Mouse (Mus musculus) limb, embryonic 13.5 days (tissue): ENCODE measurements around the gene Cyp2c68. TPM values are rescaled to one million over a fixed set of nuclear protein-coding genes. Genes with fewer than 3 reads are reported as not detected.
"Not testable (repeated sequence)": the region's sequence is repeated elsewhere in the genome, so short reads cannot be mapped to it uniquely, and the experiment has no call there.

Experiments used
- ATAC-seq: fragments of 200-750 bp; cut with Nextera tagmentation; 2 replicates; pipeline ENCODE4 v1.8.0; 2017; ENCODE audit warnings: low read depth, moderate number of reproducible peaks, moderate TSS enrichment; ENCODE audit not compliant: low FRiP score
- H3K27ac ChIP-seq: fragments of 300-500 bp; sonication (generic); 2 replicates; pipeline ENCODE4 v1.5.1; 2015; ENCODE audit warnings: inconsistent platforms, mild to moderate bottlenecking, moderate library complexity
- H3K27me3 ChIP-seq: fragments of 300-500 bp; sonication (generic); 2 replicates; pipeline ENCODE4 v1.6.1; 2015; ENCODE audit warnings: mild to moderate bottlenecking, inconsistent platforms
- H3K36me3 ChIP-seq: fragments of 300-500 bp; sonication (generic); 2 replicates; pipeline ENCODE4 v1.6.1; 2015; ENCODE audit warnings: inconsistent platforms, mild to moderate bottlenecking, moderate library complexity
- H3K4me1 ChIP-seq: fragments of 300-500 bp; sonication (generic); 2 replicates; pipeline ENCODE4 v1.6.1; 2015; ENCODE audit warnings: inconsistent platforms
- H3K4me2 ChIP-seq: fragments of 300-500 bp; sonication (generic); replicated peaks from 2 replicates; pipeline ENCODE4 v1.6.1; 2015; ENCODE audit warnings: inconsistent platforms, mild to moderate bottlenecking, moderate library complexity
- H3K4me3 ChIP-seq: fragments of 300-500 bp; sonication (generic); 2 replicates; pipeline ENCODE4 v1.5.1; 2015; ENCODE audit warnings: moderate library complexity, mild to moderate bottlenecking, inconsistent platforms
- H3K9ac ChIP-seq: fragments of 300-500 bp; sonication (generic); 2 replicates; pipeline ENCODE4 v1.6.1; 2015; ENCODE audit warnings: mild to moderate bottlenecking, inconsistent platforms
- H3K9me3 ChIP-seq: fragments of 300-500 bp; sonication (generic); 2 replicates; pipeline ENCODE4 v1.6.1; 2016; ENCODE audit warnings: inconsistent platforms
- WGBS: fragments of 180-500 bp; shearing (Covaris S2); methylation state at CpG from one replicate; pipeline ENCODE4 v1.1.7; 2015; 5-methylcytosine and 5-hydroxymethylcytosine counted together
- polyA plus RNA-seq: library from polyadenylated mRNA; unstranded; fragments of >200 nt; fragmentation: Nextera tagmentation; extraction: Ambion mirVana; gene quantifications from 2 replicates; pipeline ENCODE4 v1.2.1, GENCODE M21; 2015

The Cyp2c68 gene
- 0.32 TPM in 1 of 2 replicates, not detected in the other for polyA plus RNA-seq

DNA sequence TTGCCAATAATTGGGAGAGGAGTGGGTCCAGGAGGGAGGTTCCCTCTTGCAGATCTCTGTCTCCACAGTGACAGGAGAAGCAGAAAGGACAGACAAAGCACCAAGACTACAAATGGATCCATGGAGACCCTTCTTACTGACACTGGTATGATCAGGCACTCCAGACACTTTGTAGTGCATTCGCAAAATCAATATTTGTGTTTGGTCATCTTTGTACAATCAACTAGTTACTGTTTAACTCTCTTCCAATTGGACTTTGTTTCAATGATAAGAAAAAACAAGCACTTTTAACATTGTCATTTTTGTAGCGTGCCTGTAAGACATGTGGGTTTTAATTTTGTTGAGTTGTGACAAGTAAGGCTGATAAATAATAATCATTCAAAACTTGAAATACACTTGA, at the start of gene Cyp2c68:
TSS of gene Cyp2c68 (minus strand) at position 135 of the 400 bp plus-strand sequence.
- H3K4me3 ChIP-seq: no peak within 1 kb of the TSS
- no peaks in the 10 kb centered on the region for H3K4me1 ChIP-seq
- H3K9ac ChIP-seq: no peak within 1 kb of the TSS
- H3K4me2 ChIP-seq: no peak within 1 kb of the TSS
- no peaks in the 10 kb centered on the region for H3K27me3 ChIP-seq
- no peaks in the 10 kb centered on the region for H3K9me3 ChIP-seq
- H3K36me3 ChIP-seq: no peaks in the 10 kb centered on the region
- no peak for ATAC-seq
- WGBS: 83% methylated on average over 2 of the region's 2 CpGs
- H3K27ac ChIP-seq: no peak within 1 kb of the TSS

DNA sequence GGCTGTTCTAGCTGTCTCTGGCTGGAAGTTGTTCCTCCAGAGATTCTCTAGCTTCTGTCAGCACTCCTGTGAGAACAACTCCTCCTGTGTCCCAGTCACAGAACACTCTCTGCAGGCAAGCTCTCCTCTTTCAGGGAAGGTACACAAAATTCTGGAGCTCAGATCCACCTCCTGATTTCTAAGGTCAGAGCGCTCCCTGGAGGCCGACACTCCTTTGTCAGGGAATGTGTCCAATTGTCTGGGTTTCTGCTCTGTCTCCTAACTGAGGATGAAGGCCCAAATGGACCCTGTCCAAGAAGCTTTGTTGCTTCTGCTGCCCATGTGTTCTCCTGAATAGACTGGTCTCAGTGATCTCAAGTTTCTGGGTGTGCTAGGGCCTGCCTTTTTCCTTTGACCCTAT, 44.6 kb upstream of the Cyp2c68 start:
- H3K27ac ChIP-seq, H3K4me1 ChIP-seq, H3K9ac ChIP-seq, H3K27me3 ChIP-seq, H3K4me3 ChIP-seq, ATAC-seq, H3K9me3 ChIP-seq, H3K36me3 ChIP-seq, H3K4me2 ChIP-seq: not testable (repeated sequence)
- 88% methylated on average over 2 of the region's 2 CpGs for WGBS

DNA sequence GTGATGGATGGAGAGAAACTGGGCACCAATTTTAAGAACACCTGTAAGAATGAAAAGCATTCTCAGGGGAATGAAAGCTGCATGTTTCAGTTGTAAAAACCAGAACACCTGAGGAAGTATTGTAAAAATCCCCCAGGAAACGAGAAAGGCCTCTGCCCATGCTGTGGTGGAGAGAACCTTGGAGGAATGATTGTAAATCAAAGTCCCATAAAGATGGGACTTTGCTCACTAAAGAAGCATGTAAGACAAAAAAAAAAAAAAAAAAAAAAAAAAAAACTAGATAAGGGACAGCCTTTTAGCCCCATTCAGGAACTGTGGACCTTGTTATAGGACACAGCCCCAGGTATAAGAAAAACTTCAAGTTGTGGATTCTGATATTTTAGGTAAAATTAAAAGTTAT, 4.5 kb upstream of the Cyp2c68 start:
- no peak for ATAC-seq
- no peaks in the 10 kb centered on the region for H3K36me3 ChIP-seq
- no peak overlapping the region for H3K9ac ChIP-seq
- H3K9me3 ChIP-seq: no peaks in the 10 kb centered on the region
- H3K27ac ChIP-seq: no peak overlapping the region
- H3K4me2 ChIP-seq: no peak overlapping the region
- no peaks in the 10 kb centered on the region for H3K27me3 ChIP-seq
- no peaks in the 10 kb centered on the region for H3K4me1 ChIP-seq
- 42% methylated on average over 1 of the region's 1 CpGs for WGBS
- no peak overlapping the region for H3K4me3 ChIP-seq

DNA sequence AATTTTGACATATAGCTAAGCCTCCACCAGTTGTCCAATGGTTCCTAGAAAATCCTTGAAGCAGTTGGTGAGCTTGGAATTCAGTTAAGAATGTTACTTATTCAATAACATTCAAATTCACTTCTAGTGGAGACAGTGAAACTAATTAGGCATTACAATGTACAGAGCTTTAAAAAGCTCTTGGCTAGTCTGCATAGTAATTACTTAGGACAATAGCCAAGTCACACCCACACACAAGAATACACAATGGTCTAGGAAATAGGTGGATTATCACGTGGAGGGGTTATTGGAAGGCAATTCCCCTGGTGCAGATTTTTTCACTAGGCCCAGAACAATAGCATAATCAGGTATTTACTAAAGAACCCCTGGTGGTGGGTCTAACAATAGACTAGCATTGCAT, 3.5 kb upstream of the Cyp2c68 start:
- 76% methylated on average over 1 of the region's 1 CpGs for WGBS
- not testable (repeated sequence) for H3K9ac ChIP-seq, ATAC-seq

DNA sequence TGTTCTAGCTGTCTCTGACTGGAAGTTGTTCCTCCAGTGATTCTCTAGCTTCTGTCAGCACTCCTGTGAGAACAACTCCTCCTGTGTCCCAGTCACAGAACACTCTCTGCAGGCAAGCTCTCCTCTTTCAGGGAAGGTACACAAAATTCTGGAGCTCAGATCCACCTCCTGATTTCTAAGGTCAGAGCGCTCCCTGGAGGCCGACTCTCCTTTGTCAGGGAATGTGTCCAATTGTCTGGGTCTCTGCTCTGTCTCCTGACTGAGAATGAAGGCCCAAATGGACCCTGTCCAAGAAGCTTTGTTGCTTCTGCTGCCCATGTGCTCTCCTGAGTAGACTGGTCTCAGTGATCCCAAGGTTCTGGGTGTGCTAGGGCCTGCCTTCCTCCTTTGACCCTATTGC, 29.7 kb downstream of the Cyp2c68 start:
- not testable (repeated sequence) for H3K27me3 ChIP-seq, H3K4me2 ChIP-seq, H3K9ac ChIP-seq, H3K4me3 ChIP-seq, H3K36me3 ChIP-seq, H3K4me1 ChIP-seq, H3K27ac ChIP-seq, H3K9me3 ChIP-seq, ATAC-seq
- 85% methylated on average over 2 of the region's 2 CpGs for WGBS

More for the DNA sequence above, 3.5 kb upstream of the Cyp2c68 start:
- not testable (repeated sequence) for H3K36me3 ChIP-seq, H3K4me3 ChIP-seq, H3K4me1 ChIP-seq, H3K4me2 ChIP-seq, H3K27me3 ChIP-seq, H3K9me3 ChIP-seq, H3K27ac ChIP-seq

DNA sequence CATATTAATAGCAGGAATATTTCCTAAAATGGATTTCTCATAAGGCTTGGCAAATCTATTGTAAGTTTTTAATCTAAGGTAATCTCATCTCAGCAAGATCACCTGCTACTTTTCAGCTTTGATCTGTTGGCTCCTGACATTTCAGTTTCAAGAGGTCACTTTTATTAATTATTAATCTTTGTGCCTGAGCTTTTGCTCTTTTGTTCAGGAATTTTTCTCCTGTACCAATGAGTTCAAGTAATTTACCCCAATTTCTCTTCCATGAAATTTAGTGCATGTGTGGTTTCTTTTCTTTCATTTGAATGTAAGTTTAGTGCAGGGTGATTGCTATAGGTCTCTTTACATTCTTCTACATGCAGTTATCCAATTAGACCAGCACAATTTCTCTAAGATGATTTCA, 75.2 kb downstream of the Cyp2c68 start:
- H3K9ac ChIP-seq, H3K4me2 ChIP-seq, ATAC-seq, H3K27me3 ChIP-seq, H3K36me3 ChIP-seq, H3K9me3 ChIP-seq, H3K4me3 ChIP-seq, H3K4me1 ChIP-seq, H3K27ac ChIP-seq: not testable (repeated sequence)

DNA sequence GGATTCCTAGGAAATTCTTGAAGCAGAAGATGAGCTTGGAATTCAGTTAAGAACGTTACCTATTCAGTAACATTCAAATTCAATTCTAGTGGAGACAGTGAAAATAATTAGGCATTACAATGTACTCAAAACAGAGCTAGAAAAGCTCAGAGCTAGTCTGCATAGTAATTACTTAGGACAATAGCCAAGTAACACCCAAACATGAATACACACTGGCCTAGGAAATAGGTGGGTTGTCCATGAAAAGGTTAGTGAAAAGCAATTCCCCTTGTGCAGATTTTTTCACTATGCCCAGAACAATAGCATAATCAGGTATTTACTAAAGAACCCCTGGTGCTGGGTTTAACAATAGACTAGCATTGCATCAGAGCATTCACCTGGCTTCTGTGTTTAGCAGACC, 88.5 kb downstream of the Cyp2c68 start:
- 53% methylated on average over 1 of the region's 1 CpGs for WGBS
- no peak for ATAC-seq
- Histone ChIP-seq H3K4me3 (no peak overlapping the region), H3K27ac (no peak overlapping the region), H3K27me3 (no peaks in the 10 kb centered on the region), H3K4me1 (no peaks in the 10 kb centered on the region), H3K9me3 (peaks cover 7% of the 10 kb centered on the region), H3K4me2 (no peak overlapping the region), H3K36me3 (no peaks in the 10 kb centered on the region), H3K9ac (no peak overlapping the region)

DNA sequence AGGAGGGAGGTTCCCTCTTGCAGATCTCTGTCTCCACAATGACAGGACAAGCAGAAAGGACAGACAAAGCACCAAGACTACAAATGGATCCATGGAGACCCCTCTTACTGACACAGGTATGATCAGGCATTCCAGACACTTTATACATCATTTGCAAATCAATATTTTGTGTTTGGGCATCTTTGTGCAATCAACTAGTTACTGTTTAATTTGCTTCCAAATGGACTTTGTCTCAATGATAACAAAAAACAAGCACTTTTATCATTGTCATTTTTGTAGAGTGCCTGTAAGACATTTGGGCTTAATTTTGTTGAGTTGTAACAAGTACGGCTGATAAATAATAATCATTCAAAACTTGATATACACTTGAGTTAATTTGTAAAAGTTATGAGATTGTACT, 91.9 kb downstream of the Cyp2c68 start, which contains the start of gene Cyp2c67:
TSS of gene Cyp2c67 (minus strand) at position 114 of the 400 bp plus-strand sequence.
- H3K9me3 ChIP-seq: peaks cover 18% of the 10 kb centered on the region
- H3K27ac ChIP-seq: no peak within 1 kb of the TSS
- H3K27me3 ChIP-seq: no peaks in the 10 kb centered on the region
- no peaks in the 10 kb centered on the region for H3K36me3 ChIP-seq
- no peak for ATAC-seq
- no peaks in the 10 kb centered on the region for H3K4me1 ChIP-seq
- no peak within 1 kb of the TSS for H3K9ac ChIP-seq
- H3K4me3 ChIP-seq: no peak within 1 kb of the TSS
- no peak within 1 kb of the TSS for H3K4me2 ChIP-seq
- WGBS: 88% methylated on average over 1 of the region's 1 CpGs

DNA sequence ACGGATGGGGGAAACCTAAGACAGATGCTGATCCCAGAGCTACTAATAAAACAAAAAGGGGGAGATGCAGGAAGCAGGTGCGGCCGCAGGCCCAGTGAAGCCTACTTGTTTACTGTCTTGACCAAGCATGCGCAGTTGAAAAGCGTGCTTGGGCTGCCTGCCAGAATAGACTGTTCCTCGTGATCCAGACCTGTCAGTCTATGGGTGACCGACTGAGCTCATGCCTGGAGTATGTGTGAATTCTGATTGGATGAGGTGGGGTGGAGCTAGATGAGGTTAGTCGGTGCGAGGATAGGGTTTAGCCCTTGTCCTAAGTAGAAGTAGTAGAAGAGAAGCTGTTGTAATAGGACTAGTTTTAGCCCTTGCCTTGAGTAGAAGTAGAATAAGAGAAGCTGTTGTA, 93.3 kb downstream of the Cyp2c68 start:
- Histone ChIP-seq H3K4me3 (no peak overlapping the region), H3K27ac (no peak overlapping the region), H3K9ac (no peak overlapping the region), H3K9me3 (peaks cover 18% of the 10 kb centered on the region), H3K4me1 (no peaks in the 10 kb centered on the region), H3K4me2 (no peak overlapping the region), H3K36me3 (no peaks in the 10 kb centered on the region), H3K27me3 (no peaks in the 10 kb centered on the region)
- ATAC-seq: no peak
- WGBS: 91% methylated on average over 9 of the region's 9 CpGs

DNA sequence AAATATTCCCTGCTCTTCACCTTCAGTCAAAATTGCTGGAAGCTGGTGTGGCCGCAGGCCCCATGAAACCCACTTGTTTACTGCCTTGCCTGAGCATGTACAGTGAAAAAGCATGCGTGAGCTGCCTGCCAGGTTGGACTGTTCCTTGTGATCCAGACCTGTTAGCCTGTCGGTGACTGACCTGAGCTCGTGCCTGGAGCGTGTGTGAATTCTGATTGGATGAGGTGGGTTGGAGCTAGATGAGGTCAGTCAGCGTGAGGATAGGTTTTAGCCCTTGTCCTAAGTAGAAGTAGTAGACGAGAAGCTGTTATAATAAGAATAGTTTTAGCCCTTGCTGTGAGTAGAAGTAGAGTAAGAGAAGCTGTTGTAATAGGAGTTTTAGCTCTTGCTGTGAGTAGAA, 96.3 kb downstream of the Cyp2c68 start:
- H3K27ac ChIP-seq, H3K9ac ChIP-seq, ATAC-seq, H3K27me3 ChIP-seq, H3K4me2 ChIP-seq, H3K36me3 ChIP-seq, H3K4me3 ChIP-seq, H3K4me1 ChIP-seq: not testable (repeated sequence)
- 90% methylated on average over 7 of the region's 7 CpGs for WGBS
- H3K9me3 ChIP-seq: peaks cover 18% of the 10 kb centered on the region

Other genes with a start within 250 kb of the Cyp2c68 start
- not detected in 2 replicates for gene Cyp2c39, start 230.2 kb downstream of the Cyp2c68 start, polyA plus RNA-seq
- gene Cyp2c67, start 92.0 kb downstream of the Cyp2c68 start, polyA plus RNA-seq: not detected in 2 replicates
- gene Cyp2c40, start 71.8 kb upstream of the Cyp2c68 start, polyA plus RNA-seq: not detected in 2 replicates
- gene Cyp2c69, start 145.7 kb upstream of the Cyp2c68 start, polyA plus RNA-seq: not detected in 2 replicates